Mouse (Mus musculus): ENCODE results near the gene Fam78b.

Fam78b gene

GRCm38 (mm10) chr1:167001174-167001843, at the start of gene Fam78b:
Gene Fam78b, plus strand, starts transcription at chr1:167001417.
- DNase-seq (ENCODE audit: low spot score in 2 of 2), result peak; percentile 23 to 46

- DNase-seq (ENCODE audit: low spot score in 2 of 2), result no peak
These were observed 36.7 kb upstream of the Fam78b start for GRCm38 (mm10) chr1:166964508-166964907.

- no peak for DNase-seq (ENCODE audit: low spot score in 2 of 2)
These were observed 32.9 kb upstream of the Fam78b start for GRCm38 (mm10) chr1:166968271-166968670.

- no peak for DNase-seq (ENCODE audit: low spot score in 2 of 2)
These were observed 27.5 kb upstream of the Fam78b start for GRCm38 (mm10) chr1:166973731-166974130.

- DNase-seq (ENCODE audit: low spot score in 2 of 2), result no peak
These were observed 22.6 kb upstream of the Fam78b start for GRCm38 (mm10) chr1:166978611-166979010.

GRCm38 (mm10) chr1:166994266-166994665, 7.0 kb upstream of the Fam78b start:
- DNase-seq (ENCODE audit: low spot score in 2 of 2), result no peak

GRCm38 (mm10) chr1:166996250-166996649, 5.0 kb upstream of the Fam78b start:
- DNase-seq (ENCODE audit: low spot score in 2 of 2), result no peak

GRCm38 (mm10) chr1:166996811-166997210, 4.4 kb upstream of the Fam78b start:
- DNase-seq (ENCODE audit: low spot score in 2 of 2), result no peak

- peak; percentile 34 to 43 for DNase-seq (ENCODE audit: low spot score in 2 of 2)
These were observed 566 bp upstream of the Fam78b start for GRCm38 (mm10) chr1:167000529-167001173.

GRCm38 (mm10) chr1:167001844-167002485, 748 bp downstream of the Fam78b start:
- DNase-seq (ENCODE audit: low spot score in 2 of 2), result peak; percentile 15 to 16

GRCm38 (mm10) chr1:167002486-167002850, 1.3 kb downstream of the Fam78b start:
- peak in 1 of 2 experiments; percentile 28 for DNase-seq (ENCODE audit: low spot score in 2 of 2)

- DNase-seq (ENCODE audit: low spot score in 2 of 2), result no peak
These were observed 3.4 kb downstream of the Fam78b start for GRCm38 (mm10) chr1:167004621-167005020.

- DNase-seq (ENCODE audit: low spot score in 2 of 2), result no peak
These were observed 6.1 kb downstream of the Fam78b start for GRCm38 (mm10) chr1:167007341-167007740.

GRCm38 (mm10) chr1:167010190-167010589, 9.0 kb downstream of the Fam78b start:
- DNase-seq (ENCODE audit: low spot score in 2 of 2), result no peak

GRCm38 (mm10) chr1:167011301-167011700, 10.1 kb downstream of the Fam78b start:
- DNase-seq (ENCODE audit: low spot score in 2 of 2), result no peak

GRCm38 (mm10) chr1:167012616-167013015, 11.4 kb downstream of the Fam78b start:
- no peak for DNase-seq (ENCODE audit: low spot score in 2 of 2)

- DNase-seq (ENCODE audit: low spot score in 2 of 2), result no peak
These were observed 12.1 kb downstream of the Fam78b start for GRCm38 (mm10) chr1:167013234-167013864.

- DNase-seq (ENCODE audit: low spot score in 2 of 2), result no peak
These were observed 15.1 kb downstream of the Fam78b start for GRCm38 (mm10) chr1:167016269-167016668.

- DNase-seq (ENCODE audit: low spot score in 2 of 2), result no peak
These were observed 20.8 kb downstream of the Fam78b start for GRCm38 (mm10) chr1:167022001-167022424.

- no peak for DNase-seq (ENCODE audit: low spot score in 2 of 2)
These were observed 21.4 kb downstream of the Fam78b start for GRCm38 (mm10) chr1:167022541-167023121.

- DNase-seq (ENCODE audit: low spot score in 2 of 2), result no peak
These were observed 22.6 kb downstream of the Fam78b start for GRCm38 (mm10) chr1:167023794-167024193.

GRCm38 (mm10) chr1:167024961-167025360, 23.7 kb downstream of the Fam78b start:
- no peak for DNase-seq (ENCODE audit: low spot score in 2 of 2)
